Mouse (Mus musculus) limb, embryonic 12.5 days (tissue): ENCODE data around the gene Plcd4. TPM values are rescaled to one million over a fixed set of nuclear protein-coding genes. Genes with fewer than 3 reads are reported as not detected.

Experiments
- ATAC-seq: fragments of 200-750 bp; cut with Nextera tagmentation; 2 replicates; pipeline ENCODE4 v1.8.0; 2017; ENCODE audit warnings: low read depth, moderate TSS enrichment; ENCODE audit not compliant: insufficient number of reproducible peaks, insufficient read depth, low FRiP score, low TSS enrichment
- H3K27ac ChIP-seq: fragments of 300-500 bp; sonication (generic); 2 replicates; pipeline ENCODE4 v1.5.1; 2016; ENCODE audit warnings: mild to moderate bottlenecking, moderate library complexity
- H3K27me3 ChIP-seq: fragments of 300-500 bp; sonication (generic); 2 replicates; pipeline ENCODE4 v1.6.1; 2016; ENCODE audit warnings: mild to moderate bottlenecking, moderate library complexity
- H3K36me3 ChIP-seq: fragments of 300-500 bp; sonication (generic); 2 replicates; pipeline ENCODE4 v1.6.1; 2016; ENCODE audit warnings: mild to moderate bottlenecking, moderate library complexity
- H3K4me1 ChIP-seq: fragments of 300-500 bp; sonication (generic); replicated peaks from 2 replicates; pipeline ENCODE4 v1.6.1; 2016
- H3K4me2 ChIP-seq: fragments of 300-500 bp; sonication (generic); 2 replicates; pipeline ENCODE4 v1.6.1; 2016; ENCODE audit warnings: mild to moderate bottlenecking, moderate library complexity
- H3K4me3 ChIP-seq: fragments of 300-500 bp; sonication (generic); replicated peaks from 2 replicates; pipeline ENCODE4 v1.5.1; 2016; ENCODE audit warnings: mild to moderate bottlenecking
- H3K9ac ChIP-seq: fragments of 300-500 bp; sonication (generic); replicated peaks from 2 replicates; pipeline ENCODE4 v1.6.1; 2016; ENCODE audit warnings: mild to moderate bottlenecking, moderate library complexity
- H3K9me3 ChIP-seq: fragments of 300-500 bp; sonication (generic); 2 replicates; pipeline ENCODE4 v1.6.1; 2016; ENCODE audit warnings: mild to moderate bottlenecking, moderate library complexity
- WGBS: fragments of 180-500 bp; shearing (Covaris S2); methylation state at CpG from one replicate; pipeline ENCODE4 v1.1.7; 2016; 5-methylcytosine and 5-hydroxymethylcytosine counted together
- polyA plus RNA-seq: library from polyadenylated mRNA; unstranded; fragments of >200 nt; fragmentation: Nextera tagmentation; extraction: Ambion mirVana; gene quantifications from 2 replicates; pipeline ENCODE4 v1.2.1, GENCODE M21; 2016

Gene Plcd4
- polyA plus RNA-seq, 1 experiment from 2014 or later = 0.51 TPM

GRCm38 (mm10) chr1:74538650-74539049 lies 4.0 kb upstream of the Plcd4 start:
- H3K27me3 ChIP-seq = no peaks in the 10 kb centered on the region
- H3K9ac ChIP-seq = no peak overlapping the region
- ATAC-seq = no peak
- H3K9me3 ChIP-seq = no peaks in the 10 kb centered on the region
- no peak overlapping the region for H3K4me2 ChIP-seq
- H3K27ac ChIP-seq = no peak overlapping the region
- no peak overlapping the region for H3K4me3 ChIP-seq
- H3K4me1 ChIP-seq = peaks cover 8% of the 10 kb centered on the region; the same call in 1 of the 2 replicates
- H3K36me3 ChIP-seq = no peaks in the 10 kb centered on the region

- H3K4me2 ChIP-seq = no peak within 1 kb of the TSS
- H3K27ac ChIP-seq = no peak within 1 kb of the TSS
- no peak for ATAC-seq
- peaks cover 8% of the 10 kb centered on the region; the same call in 1 of the 2 replicates for H3K4me1 ChIP-seq
- H3K4me3 ChIP-seq = no peak within 1 kb of the TSS
- WGBS = 84% methylated on average over 4 of the region's 4 CpGs
- no peaks in the 10 kb centered on the region for H3K36me3 ChIP-seq
- H3K9me3 ChIP-seq = no peaks in the 10 kb centered on the region
- 0 out of 2 replicates have a peak, but pooled peaks cover 3% of the 10 kb centered on the region for H3K27me3 ChIP-seq
- no peak within 1 kb of the TSS for H3K9ac ChIP-seq
Observed at GRCm38 (mm10) chr1:74544184-74544583, 1.5 kb downstream of the Plcd4 start, which contains the start of gene Usp37. Gene Usp37, minus strand, starts transcription at chr1:74544284.

GRCm38 (mm10) chr1:74559061-74559460 lies 16.4 kb downstream of the Plcd4 start:
- Histone ChIP-seq H3K4me1 (no peaks in the 10 kb centered on the region), H3K9me3 (no peaks in the 10 kb centered on the region), H3K9ac (no peak overlapping the region), H3K4me2 (no peak overlapping the region), H3K27me3 (no peaks in the 10 kb centered on the region), H3K27ac (no peak overlapping the region), H3K4me3 (no peak overlapping the region), H3K36me3 (peaks cover 11% of the 10 kb centered on the region)
- no peak for ATAC-seq
- 84% methylated on average over 5 of the region's 5 CpGs for WGBS

- no peak for ATAC-seq
- 96% methylated on average over 6 of the region's 6 CpGs for WGBS
- H3K36me3 ChIP-seq = peaks cover 76% of the 10 kb centered on the region
Observed at GRCm38 (mm10) chr1:74565834-74566233, 23.1 kb downstream of the Plcd4 start.

GRCm38 (mm10) chr1:74569739-74570719 lies 27.3 kb downstream of the Plcd4 start:
- Histone ChIP-seq H3K9ac (no peak overlapping the region), H3K4me1 (no peaks in the 10 kb centered on the region), H3K27ac (no peak overlapping the region), H3K4me2 (no peak overlapping the region), H3K36me3 (peaks cover 98% of the 10 kb centered on the region), H3K9me3 (no peaks in the 10 kb centered on the region), H3K4me3 (no peak overlapping the region), H3K27me3 (no peaks in the 10 kb centered on the region)
- WGBS = 91% methylated on average over 29 of the region's 29 CpGs
- ATAC-seq = no peak

More at GRCm38 (mm10) chr1:74565834-74566233, 23.1 kb downstream of the Plcd4 start:
- Histone ChIP-seq H3K4me3 (no peak overlapping the region), H3K27me3 (no peaks in the 10 kb centered on the region), H3K4me1 (no peaks in the 10 kb centered on the region), H3K9me3 (no peaks in the 10 kb centered on the region), H3K27ac (no peak overlapping the region), H3K9ac (no peak overlapping the region), H3K4me2 (no peak overlapping the region)

- Histone ChIP-seq H3K4me2 (no peak overlapping the region), H3K4me1 (peaks cover 15% of the 10 kb centered on the region), H3K4me3 (no peak overlapping the region), H3K9ac (no peak overlapping the region), H3K27me3 (no peaks in the 10 kb centered on the region), H3K36me3 (peaks cover 56% of the 10 kb centered on the region), H3K9me3 (no peaks in the 10 kb centered on the region), H3K27ac (no peak overlapping the region)
- 89% methylated on average over 3 of the region's 3 CpGs for WGBS
- ATAC-seq = no peak
Observed at GRCm38 (mm10) chr1:74582621-74583020, 39.9 kb downstream of the Plcd4 start.

- no peak overlapping the region for H3K27ac ChIP-seq
- H3K4me2 ChIP-seq = no peak overlapping the region
- 95% methylated on average over 3 of the region's 3 CpGs for WGBS
- ATAC-seq = no peak
- peaks cover 34% of the 10 kb centered on the region for H3K36me3 ChIP-seq
- peaks cover 21% of the 10 kb centered on the region for H3K4me1 ChIP-seq
- no peak overlapping the region for H3K4me3 ChIP-seq
- no peak overlapping the region for H3K9ac ChIP-seq
- no peaks in the 10 kb centered on the region for H3K27me3 ChIP-seq
- no peaks in the 10 kb centered on the region for H3K9me3 ChIP-seq
Observed at GRCm38 (mm10) chr1:74584616-74585398, 42.1 kb downstream of the Plcd4 start.

GRCm38 (mm10) chr1:74587233-74587772 lies 44.6 kb downstream of the Plcd4 start:
- no peak for ATAC-seq
- WGBS = under 1% methylated on average over 24 of the region's 24 CpGs
- Histone ChIP-seq H3K9me3 (no peaks in the 10 kb centered on the region), H3K4me1 (peaks cover 21% of the 10 kb centered on the region), H3K4me2 (peak overlapping the region; percentile 89), H3K9ac (peak overlapping the region; percentile 84), H3K36me3 (peaks cover 46% of the 10 kb centered on the region), H3K27ac (peak overlapping the region; percentile 84), H3K4me3 (peak overlapping the region; percentile 82), H3K27me3 (no peaks in the 10 kb centered on the region)

GRCm38 (mm10) chr1:74587773-74588445 lies 45.2 kb downstream of the Plcd4 start, which contains the start of the genes Zfp142 and Bcs1l:
Gene Zfp142, minus strand, starts transcription at chr1:74588246.
Gene Bcs1l, plus strand, starts transcription at chr1:74588289.
- peaks cover 43% of the 10 kb centered on the region for H3K36me3 ChIP-seq
- H3K27me3 ChIP-seq = no peaks in the 10 kb centered on the region
- under 1% methylated on average over 46 of the region's 48 CpGs for WGBS

GRCm38 (mm10) chr1:74594434-74594833 lies 51.7 kb downstream of the Plcd4 start:
- no peaks in the 10 kb centered on the region for H3K9me3 ChIP-seq
- WGBS = 91% methylated on average over 8 of the region's 8 CpGs
- H3K27me3 ChIP-seq = no peaks in the 10 kb centered on the region
- peaks cover 86% of the 10 kb centered on the region for H3K36me3 ChIP-seq
- no peak overlapping the region for H3K4me3 ChIP-seq
- no peak overlapping the region for H3K4me2 ChIP-seq
- ATAC-seq = no peak
- H3K4me1 ChIP-seq = no peaks in the 10 kb centered on the region
- no peak overlapping the region for H3K27ac ChIP-seq
- H3K9ac ChIP-seq = no peak overlapping the region

More at GRCm38 (mm10) chr1:74587773-74588445, 45.2 kb downstream of the Plcd4 start, which contains the start of the genes Zfp142 and Bcs1l:
- ATAC-seq = peak; percentile 99
- H3K9me3 ChIP-seq = no peaks in the 10 kb centered on the region
- peak within 1 kb of the TSS; percentile 84 for H3K27ac ChIP-seq
- peak within 1 kb of the TSS; percentile 82 for H3K4me3 ChIP-seq
- peak within 1 kb of the TSS; percentile 89 for H3K4me2 ChIP-seq
- peak within 1 kb of the TSS; percentile 84 for H3K9ac ChIP-seq
- H3K4me1 ChIP-seq = peaks cover 21% of the 10 kb centered on the region
